10 mouse cellular contexts compared by ENCODE assay signal in the genomic region with DNA sequence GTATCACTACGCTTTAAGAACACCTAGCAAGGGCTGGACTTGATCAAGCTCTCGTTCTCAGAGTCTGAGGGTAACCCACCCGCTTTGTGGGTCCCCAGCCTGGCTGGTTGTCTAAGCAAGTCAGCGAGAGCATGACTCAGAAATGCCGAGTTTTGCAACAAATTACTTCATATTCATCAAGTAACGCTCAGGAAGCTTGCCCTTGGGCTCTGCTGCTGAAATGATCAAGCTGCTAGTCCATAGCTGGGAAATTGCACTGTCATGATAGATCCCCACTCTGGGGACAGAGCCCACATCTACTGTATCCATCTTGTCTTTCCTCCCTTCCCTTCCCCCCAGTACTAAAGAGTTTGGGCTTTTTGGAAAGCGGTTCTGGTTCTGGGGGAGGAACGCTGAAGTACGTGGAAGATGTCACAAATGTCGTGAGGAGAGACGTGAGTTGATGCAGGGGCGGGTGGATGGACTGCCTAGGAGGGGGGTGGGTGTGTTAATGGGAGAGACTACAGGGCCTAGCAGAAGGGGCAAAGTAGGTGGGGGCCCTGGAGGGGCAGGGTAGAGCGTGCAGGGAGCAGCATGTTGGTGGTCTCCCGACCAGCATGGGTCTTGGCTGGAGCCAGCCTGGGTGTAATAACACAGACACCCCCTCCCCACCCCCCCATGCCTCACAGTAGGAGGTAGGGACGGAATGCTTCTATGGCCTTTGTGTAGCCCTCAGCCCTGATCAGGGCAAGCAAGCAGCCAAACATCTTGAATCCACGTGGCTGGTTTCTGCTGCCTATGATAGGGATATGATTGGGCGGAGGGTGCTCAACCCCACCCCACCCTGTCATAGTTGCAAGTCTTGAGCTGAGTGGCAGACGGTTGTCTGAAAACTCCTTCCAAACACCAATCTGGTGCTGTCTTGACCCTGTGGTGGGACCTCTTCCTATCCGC. TPM values are rescaled to one million over a fixed set of nuclear protein-coding genes. Genes with fewer than 3 reads are reported as not detected.
DNase-seq lines count a peak whose midpoint lies in the region; ATAC-seq and TF ChIP-seq lines count a peak whose summit lies in the region.
"Had no signal": no experiment of that assay in that cellular context is flagged by ENCODE, and none has a peak within 500 bp of the region (broad histone marks: within the 10 kb centered on the region; RNA-seq: fewer than 3 reads in every experiment).

No protein-coding gene starts in this region.

- ATAC-seq in midbrain, embryonic 14.5 days (ENCODE audit: low FRiP score, low TSS enrichment): no peak
- ATAC-seq in midbrain, postnatal 0 days (ENCODE audit: low FRiP score): no peak
- no peak for ATAC-seq in intestine, embryonic 16.5 days
- ATAC-seq in inflammation-experienced regulatory T-cells, adult 6 months: no peak

- H3K36me3 ChIP-seq in midbrain, embryonic 14.5 days (ENCODE audit: control insufficient read depth, insufficient read depth, low read length): no peaks in the 10 kb centered on the region
- H3K36me3 ChIP-seq in midbrain, postnatal 0 days (ENCODE audit: insufficient read depth, low read length): no peaks in the 10 kb centered on the region
- H3K36me3 ChIP-seq in small intestine, adult 2 months (ENCODE audit: control insufficient read depth, insufficient read depth, low read length): no peaks in the 10 kb centered on the region
- H3K36me3 ChIP-seq in intestine, embryonic 16.5 days (ENCODE audit: control insufficient read depth, insufficient read depth, low read length): no peaks in the 10 kb centered on the region
- H3K36me3 ChIP-seq: midbrain, embryonic 10.5 days had no signal

- TF ChIP-seq CTCF in midbrain, postnatal 0 days (IDR thresholded peaks at IDR 0.05): no peak
- TF ChIP-seq CTCF in bone marrow macrophage, adult 2 months (IDR thresholded peaks at IDR 0.05; ENCODE audit: low read depth, low read length): peak; percentile 18; the same call in 1 of the 2 replicates
- TF ChIP-seq CTCF in small intestine, adult 2 months (IDR thresholded peaks at IDR 0.05; ENCODE audit: extremely low read depth, insufficient read length, insufficient replicate concordance, low read depth, low read length): no peak
- no peak for TF ChIP-seq CTCF in left cerebral cortex, adult 2 months (IDR thresholded peaks at IDR 0.05)

- H3K27ac ChIP-seq in midbrain, embryonic 14.5 days (replicated peaks; ENCODE audit: low read depth, low read length): no peak overlapping the region
- no peak overlapping the region for H3K27ac ChIP-seq in midbrain, postnatal 0 days (ENCODE audit: low read depth, low read length)
- no peak overlapping the region for H3K27ac ChIP-seq in bone marrow macrophage, adult 2 months (ENCODE audit: insufficient read depth, low read depth, low read length)
- H3K27ac ChIP-seq in small intestine, adult 2 months (ENCODE audit: insufficient read depth, low read depth, low read length): 0 out of 2 replicates have a peak overlapping the region, but pooled peaks have one; percentile 15
- no peak overlapping the region for H3K27ac ChIP-seq in left cerebral cortex, adult 2 months
- no peak overlapping the region for H3K27ac ChIP-seq in intestine, embryonic 16.5 days (ENCODE audit: low read length)
- H3K27ac ChIP-seq: midbrain, embryonic 10.5 days had no signal

- peak; percentile 2 for DNase-seq in midbrain, embryonic 14.5 days
- no peak for DNase-seq in midbrain, postnatal 0 days (ENCODE audit: low spot score)
- DNase-seq in kidney, postnatal 4 days: peak; percentile 18 to 43
- DNase-seq in left cerebral cortex, adult 2 months (ENCODE audit: extremely low spot score in 1 of 2, low spot score in 2 of 2): no peak

- H3K9me3 ChIP-seq in midbrain, embryonic 14.5 days (ENCODE audit: control insufficient read depth, low read length): no peaks in the 10 kb centered on the region
- no peaks in the 10 kb centered on the region for H3K9me3 ChIP-seq in midbrain, postnatal 0 days (ENCODE audit: low read length)
- no peaks in the 10 kb centered on the region for H3K9me3 ChIP-seq in intestine, embryonic 16.5 days (ENCODE audit: control insufficient read depth, low read length)
- H3K9me3 ChIP-seq: midbrain, embryonic 10.5 days had no signal

- H3K4me1 ChIP-seq in midbrain, embryonic 14.5 days (ENCODE audit: control insufficient read depth, insufficient read depth, low read length): no peaks in the 10 kb centered on the region
- H3K4me1 ChIP-seq in midbrain, postnatal 0 days (ENCODE audit: insufficient read depth, low read length): no peaks in the 10 kb centered on the region
- peaks cover 18% of the 10 kb centered on the region for H3K4me1 ChIP-seq in bone marrow macrophage, adult 2 months (ENCODE audit: control insufficient read depth, insufficient read depth, low read length)
- no peaks in the 10 kb centered on the region for H3K4me1 ChIP-seq in small intestine, adult 2 months (ENCODE audit: control insufficient read depth, insufficient read depth, insufficient read length, low read length)
- no peaks in the 10 kb centered on the region for H3K4me1 ChIP-seq in intestine, embryonic 16.5 days (ENCODE audit: control insufficient read depth, insufficient read depth, low read length)
- H3K4me1 ChIP-seq: midbrain, embryonic 10.5 days had no signal

- no peaks in the 10 kb centered on the region for H3K27me3 ChIP-seq in midbrain, embryonic 14.5 days (ENCODE audit: control insufficient read depth, insufficient read depth, low read length)
- H3K27me3 ChIP-seq in midbrain, postnatal 0 days (ENCODE audit: insufficient read depth, low read length): no peaks in the 10 kb centered on the region
- H3K27me3 ChIP-seq in small intestine, adult 2 months (ENCODE audit: control insufficient read depth, insufficient read depth, low read length): no peaks in the 10 kb centered on the region
- H3K27me3 ChIP-seq in intestine, embryonic 16.5 days (replicated peaks; ENCODE audit: control insufficient read depth, insufficient read depth, low read length): no peaks in the 10 kb centered on the region

- no peak overlapping the region for H3K4me2 ChIP-seq in midbrain, embryonic 14.5 days (ENCODE audit: low read length)
- H3K4me2 ChIP-seq in midbrain, postnatal 0 days (ENCODE audit: low read depth, low read length, poor library complexity, severe bottlenecking): no peak overlapping the region
- H3K4me2 ChIP-seq in intestine, embryonic 16.5 days (ENCODE audit: low read depth, low read length): no peak overlapping the region

- H3K4me3 ChIP-seq in midbrain, embryonic 14.5 days (replicated peaks; ENCODE audit: low read depth, low read length): no peak overlapping the region
- H3K4me3 ChIP-seq in midbrain, postnatal 0 days (ENCODE audit: low read depth, low read length): no peak overlapping the region
- H3K4me3 ChIP-seq in bone marrow macrophage, adult 2 months (ENCODE audit: insufficient read depth, low read length): no peak overlapping the region
- H3K4me3 ChIP-seq in small intestine, adult 2 months (ENCODE audit: low read depth, low read length): no peak overlapping the region
- H3K4me3 ChIP-seq in left cerebral cortex, adult 2 months: no peak overlapping the region
- no peak overlapping the region for H3K4me3 ChIP-seq in intestine, embryonic 16.5 days (ENCODE audit: low read length)
- H3K4me3 ChIP-seq: midbrain, embryonic 10.5 days had no signal

- intact Hi-C loops in left cerebral cortex, adult 2 months (cut with DNase I): no loop called here

- no peak overlapping the region for H3K9ac ChIP-seq in midbrain, embryonic 14.5 days (replicated peaks; ENCODE audit: low read length)
- H3K9ac ChIP-seq in midbrain, postnatal 0 days (replicated peaks; ENCODE audit: low read length, poor library complexity, severe bottlenecking): no peak overlapping the region
- no peak overlapping the region for H3K9ac ChIP-seq in intestine, embryonic 16.5 days (ENCODE audit: low read depth, low read length)

- WGBS in midbrain, embryonic 14.5 days: 74% methylated on average over 19 of the region's 19 CpGs
- WGBS in midbrain, postnatal 0 days: 75% methylated on average over 19 of the region's 19 CpGs
- WGBS in small intestine, adult 2 months: 74% methylated on average over 19 of the region's 19 CpGs
- 69% methylated on average over 19 of the region's 19 CpGs for WGBS in intestine, embryonic 16.5 days

- TF ChIP-seq POLR2A in bone marrow macrophage, adult 2 months (IDR thresholded peaks at IDR 0.05; ENCODE audit: borderline replicate concordance, low read depth, low read length): no peak
- TF ChIP-seq POLR2A in small intestine, adult 2 months (IDR thresholded peaks at IDR 0.05; ENCODE audit: low read depth, low read length): no peak

RNA-seq across cellular contexts. Expression of gene Aire, which starts 11.5 kb away (rescaled TPM):
- polyA plus RNA-seq in midbrain, embryonic 14.5 days (2014; fragmentation: Nextera tagmentation; extraction: Ambion mirVana): 0.09 TPM in 1 of 2 replicates, not detected in the other
- total RNA-seq in midbrain, postnatal 0 days (2014; rRNA removed): 0.16 and 0.33 TPM in 2 replicates
- 0.20 and 0.31 TPM in 2 replicates for polyA plus RNA-seq in midbrain, postnatal 0 days (2015; fragmentation: Nextera tagmentation; extraction: Ambion mirVana)
- polyA plus RNA-seq in bone marrow macrophage, adult 2 months (2012; ENCODE audit: insufficient read depth, insufficient read length, missing spikeins): not detected in 2 replicates
- polyA plus RNA-seq in small intestine, adult 2 months (2012; rRNA removed): 0.27 and 0.34 TPM in 2 replicates
- total RNA-seq in left cerebral cortex, adult 2 months (2021): under 1 TPM in 1 of 2 experiments, not detected in 1; 0.56 TPM
- 0.16 and 0.20 TPM in 2 replicates for polyA plus RNA-seq in intestine, embryonic 16.5 days (2015; fragmentation: Nextera tagmentation; extraction: Ambion mirVana)
- polyA plus RNA-seq in inflammation-experienced regulatory T-cells, adult 6 months (2017; shearing (Covaris generic)): under 1 TPM in 2 of 3 experiments, not detected in 1; 0.23 to 0.34 TPM

RNA-seq across cellular contexts. Expression of gene Dnmt3l, which starts 13.2 kb away (rescaled TPM):
- not detected in 2 replicates for polyA plus RNA-seq in midbrain, embryonic 14.5 days (2014; fragmentation: Nextera tagmentation; extraction: Ambion mirVana)
- total RNA-seq in midbrain, postnatal 0 days (2014; rRNA removed): not detected in 2 replicates
- polyA plus RNA-seq in midbrain, postnatal 0 days (2015; fragmentation: Nextera tagmentation; extraction: Ambion mirVana): not detected in 2 replicates
- polyA plus RNA-seq in bone marrow macrophage, adult 2 months (2012; ENCODE audit: insufficient read depth, insufficient read length, missing spikeins): 1.5 and 2.2 TPM in 2 replicates
- polyA plus RNA-seq in small intestine, adult 2 months (2012; rRNA removed): 0.86 and 1.1 TPM in 2 replicates
- under 1 TPM in 1 of 2 experiments, not detected in 1; 0.54 TPM for total RNA-seq in left cerebral cortex, adult 2 months (2021)
- 0.29 and 0.33 TPM in 2 replicates for polyA plus RNA-seq in intestine, embryonic 16.5 days (2015; fragmentation: Nextera tagmentation; extraction: Ambion mirVana)
- not detected for polyA plus RNA-seq in inflammation-experienced regulatory T-cells, adult 6 months (2017; shearing (Covaris generic))
- polyA plus RNA-seq: embryonic facial prominence, embryonic 11.5 days had no signal

RNA-seq across cellular contexts. Expression of gene Icosl, which starts 14.2 kb away (rescaled TPM):
- 0.50 and 0.71 TPM in 2 replicates for polyA plus RNA-seq in midbrain, embryonic 14.5 days (2014; fragmentation: Nextera tagmentation; extraction: Ambion mirVana)
- total RNA-seq in midbrain, postnatal 0 days (2014; rRNA removed): 1.7 and 1.8 TPM in 2 replicates
- 0.76 and 0.85 TPM in 2 replicates for polyA plus RNA-seq in midbrain, postnatal 0 days (2015; fragmentation: Nextera tagmentation; extraction: Ambion mirVana)
- 18.6 and 20.8 TPM in 2 replicates for polyA plus RNA-seq in bone marrow macrophage, adult 2 months (2012; ENCODE audit: insufficient read depth, insufficient read length, missing spikeins)
- polyA plus RNA-seq in small intestine, adult 2 months (2012; rRNA removed): 6.8 and 9.7 TPM in 2 replicates
- total RNA-seq in left cerebral cortex, adult 2 months (2021): 1 to 10 TPM; 3.5 to 3.6 TPM
- polyA plus RNA-seq in intestine, embryonic 16.5 days (2015; fragmentation: Nextera tagmentation; extraction: Ambion mirVana): 5.9 and 6.7 TPM in 2 replicates
- 1 to 10 TPM; 5.8 to 7.8 (median 6.8) TPM for polyA plus RNA-seq in inflammation-experienced regulatory T-cells, adult 6 months (2017; shearing (Covaris generic))

RNA-seq across cellular contexts. Expression of gene Pfkl, which starts 45.0 kb away (rescaled TPM):
- 88.0 and 97.8 TPM in 2 replicates for polyA plus RNA-seq in midbrain, embryonic 14.5 days (2014; fragmentation: Nextera tagmentation; extraction: Ambion mirVana)
- total RNA-seq in midbrain, postnatal 0 days (2014; rRNA removed): 165 and 166 TPM in 2 replicates
- 98.5 and 104 TPM in 2 replicates for polyA plus RNA-seq in midbrain, postnatal 0 days (2015; fragmentation: Nextera tagmentation; extraction: Ambion mirVana)
- 24.1 and 32.1 TPM in 2 replicates for polyA plus RNA-seq in bone marrow macrophage, adult 2 months (2012; ENCODE audit: insufficient read depth, insufficient read length, missing spikeins)
- 31.2 and 39.0 TPM in 2 replicates for polyA plus RNA-seq in small intestine, adult 2 months (2012; rRNA removed)
- total RNA-seq in left cerebral cortex, adult 2 months (2021): 100 to 1,000 TPM; 141 to 149 TPM
- 282 and 298 TPM in 2 replicates for polyA plus RNA-seq in intestine, embryonic 16.5 days (2015; fragmentation: Nextera tagmentation; extraction: Ambion mirVana)
- polyA plus RNA-seq in inflammation-experienced regulatory T-cells, adult 6 months (2017; shearing (Covaris generic)): 10 to 100 TPM; 58.9 to 60.6 (median 59.1) TPM

Comparison
In these comparisons a context has a peak if more than half of its experiments do, and no peak if none do; other contexts are left out.
1. DNase-seq: peak in midbrain, embryonic 14.5 days (single experiment) and kidney, postnatal 4 days (2 of 2); none in midbrain, postnatal 0 days (single experiment) and left cerebral cortex, adult 2 months (0 of 2).